Mouse (Mus musculus) neural tube, embryonic 10.5 days (tissue): ENCODE results near the gene Metap2.
"Not testable (repeated sequence)": the region's sequence is repeated elsewhere in the genome, so short reads cannot be mapped to it uniquely, and the experiment has no call there.

Experiments
- DNase-seq: peaks from one replicate; pipeline ENCODE4 v3.0.0-alpha.2; 2017; ENCODE audit warnings: low spot score; ENCODE audit errors: extremely low spot score

The Metap2 gene

GRCm38 (mm10) chr10:93846706-93847105 lies 50.2 kb downstream of the Metap2 start:
- DNase-seq, result no peak

GRCm38 (mm10) chr10:93835115-93835514 lies 61.8 kb downstream of the Metap2 start:
- not testable (repeated sequence) for DNase-seq

- no peak for DNase-seq
Observed at GRCm38 (mm10) chr10:93834394-93834745, 62.5 kb downstream of the Metap2 start.

DNA sequence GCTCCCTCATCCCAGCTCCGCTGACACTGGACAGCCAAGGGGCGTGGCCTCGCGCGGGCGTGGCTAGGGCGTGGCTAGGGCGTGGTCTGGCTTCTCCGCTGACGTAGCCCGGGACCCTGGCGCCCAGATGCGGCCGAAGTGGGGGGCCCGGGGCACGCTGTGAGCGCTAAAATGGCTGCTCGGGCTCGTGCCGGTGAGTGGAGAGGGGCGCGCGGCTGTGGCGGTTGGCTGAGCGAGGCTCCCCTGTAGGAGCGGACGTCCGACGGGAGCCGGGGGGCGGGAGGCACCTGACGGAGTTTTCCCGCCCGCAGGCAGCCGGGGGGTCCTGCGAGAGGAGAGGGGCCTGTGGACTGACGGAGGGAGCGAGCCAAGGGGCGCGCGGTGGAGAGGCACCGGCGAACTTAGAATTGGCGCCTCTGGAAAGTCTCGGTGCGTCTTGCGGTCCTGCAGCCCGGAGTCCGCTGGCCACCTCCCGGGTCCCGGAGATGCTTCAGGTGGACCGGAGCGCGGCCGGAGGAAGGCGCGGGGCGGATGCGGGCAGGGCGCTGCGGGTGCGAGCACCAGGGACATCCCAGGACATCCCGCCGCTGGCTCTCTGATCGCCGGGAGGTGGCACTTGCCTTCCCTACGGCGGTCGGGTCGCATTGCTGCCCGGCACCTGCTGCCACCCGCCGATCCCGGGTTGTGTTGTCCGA lies 63.0 kb downstream of the Metap2 start:
- DNase-seq, result peak; percentile 98

- DNase-seq, result no peak
Observed at GRCm38 (mm10) chr10:93833370-93833698, 63.6 kb downstream of the Metap2 start.

DNA sequence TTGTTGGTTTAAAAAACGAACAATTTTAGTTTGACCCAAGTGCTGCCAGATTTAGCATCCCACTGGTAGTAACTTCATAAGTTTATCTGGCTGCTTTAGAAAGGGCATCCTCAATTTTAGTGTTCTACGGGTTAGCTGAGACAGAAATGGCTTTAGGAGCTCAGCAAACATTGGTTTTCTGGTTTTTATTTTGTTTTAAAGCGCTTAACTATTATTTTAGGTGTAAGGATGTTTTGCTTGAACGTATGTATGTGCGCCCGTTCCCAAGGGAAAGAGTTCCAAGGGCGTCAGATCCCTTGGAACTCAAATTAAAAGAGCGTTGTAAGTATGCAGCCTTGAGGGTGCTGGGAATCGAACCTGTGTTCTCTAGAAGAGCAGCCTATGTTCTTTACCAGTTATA lies 64.1 kb downstream of the Metap2 start:
- no peak for DNase-seq

DNA sequence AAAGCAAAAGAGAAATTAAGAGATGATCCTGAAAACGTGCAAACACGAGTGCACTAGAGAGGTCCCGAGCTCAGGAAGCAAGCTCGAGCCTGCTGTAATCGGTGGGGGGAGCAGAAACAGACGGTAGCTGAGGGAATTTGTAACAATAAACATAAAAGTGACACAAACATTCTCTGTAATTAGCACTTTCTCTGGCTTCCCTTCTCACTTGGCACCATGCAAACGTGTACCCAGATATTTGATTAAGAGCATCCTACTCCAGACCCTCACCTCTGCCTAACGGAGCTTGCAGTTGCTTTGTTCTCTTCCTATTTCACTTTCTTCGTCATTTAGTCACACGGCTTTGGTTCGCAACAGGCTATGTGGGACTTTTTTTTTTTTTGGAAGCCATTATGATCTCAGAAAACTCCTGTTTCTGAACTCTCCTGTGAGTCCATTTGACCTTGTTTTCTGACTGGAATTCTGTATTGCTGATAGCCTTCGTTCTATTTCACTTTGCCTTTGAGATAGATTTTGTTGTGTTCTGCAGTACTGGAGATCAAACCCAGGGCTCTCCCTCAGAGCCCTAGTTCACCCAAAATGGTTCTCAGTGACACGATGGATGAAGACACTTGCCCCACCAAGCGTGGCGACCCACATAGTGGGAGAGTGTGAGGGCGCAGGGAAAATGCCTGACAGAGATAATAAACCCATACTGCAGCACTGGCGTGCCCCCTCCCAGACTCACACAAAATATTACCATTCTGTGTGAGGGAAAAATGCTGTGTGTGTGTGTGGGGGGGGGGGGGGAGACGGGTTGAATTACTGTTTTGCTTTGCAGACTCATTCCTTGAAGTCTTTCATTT lies 64.9 kb downstream of the Metap2 start:
- DNase-seq, result peak; percentile 25

DNA sequence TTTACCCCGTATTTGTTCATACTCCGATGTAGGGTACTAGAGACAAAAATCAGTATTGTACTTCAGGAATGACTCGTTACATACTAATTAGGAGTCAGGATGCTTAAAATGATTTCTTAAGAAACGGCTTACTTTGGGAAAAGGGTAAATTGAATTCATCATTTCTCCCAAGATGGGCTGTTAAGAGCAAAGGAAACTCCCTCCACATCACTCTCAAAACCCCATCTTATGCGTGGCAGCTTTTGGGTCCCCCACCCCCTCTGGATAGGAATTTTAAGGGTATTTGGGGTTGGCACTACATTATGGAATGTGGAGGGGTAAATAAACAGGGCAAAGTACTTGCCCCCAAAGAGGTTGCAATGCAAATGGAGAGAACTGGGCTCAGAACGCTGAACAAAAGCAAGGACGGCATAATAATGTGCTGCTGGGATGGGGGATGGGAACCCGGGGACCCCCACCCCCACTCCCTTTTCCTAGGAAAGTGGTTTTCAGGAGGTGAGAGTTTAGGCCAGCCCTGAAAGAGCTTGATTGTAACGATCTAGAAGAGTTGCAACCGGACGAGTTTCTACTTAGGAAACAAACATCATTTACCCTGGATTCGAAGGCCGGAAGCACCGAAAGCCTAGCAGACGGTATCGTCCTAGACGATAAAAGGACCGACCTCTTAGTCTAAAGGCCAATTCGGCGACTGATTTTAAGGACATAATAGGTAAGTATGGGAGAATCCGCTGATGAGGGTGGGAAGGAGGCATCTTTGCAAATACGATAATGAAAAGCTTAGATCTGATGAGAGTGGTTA lies 65.8 kb downstream of the Metap2 start, which contains the start of gene Usp44:
Usp44 (plus strand) TSS at position 625 of the 799 bp plus-strand sequence.
- DNase-seq, result peak; percentile 30

DNA sequence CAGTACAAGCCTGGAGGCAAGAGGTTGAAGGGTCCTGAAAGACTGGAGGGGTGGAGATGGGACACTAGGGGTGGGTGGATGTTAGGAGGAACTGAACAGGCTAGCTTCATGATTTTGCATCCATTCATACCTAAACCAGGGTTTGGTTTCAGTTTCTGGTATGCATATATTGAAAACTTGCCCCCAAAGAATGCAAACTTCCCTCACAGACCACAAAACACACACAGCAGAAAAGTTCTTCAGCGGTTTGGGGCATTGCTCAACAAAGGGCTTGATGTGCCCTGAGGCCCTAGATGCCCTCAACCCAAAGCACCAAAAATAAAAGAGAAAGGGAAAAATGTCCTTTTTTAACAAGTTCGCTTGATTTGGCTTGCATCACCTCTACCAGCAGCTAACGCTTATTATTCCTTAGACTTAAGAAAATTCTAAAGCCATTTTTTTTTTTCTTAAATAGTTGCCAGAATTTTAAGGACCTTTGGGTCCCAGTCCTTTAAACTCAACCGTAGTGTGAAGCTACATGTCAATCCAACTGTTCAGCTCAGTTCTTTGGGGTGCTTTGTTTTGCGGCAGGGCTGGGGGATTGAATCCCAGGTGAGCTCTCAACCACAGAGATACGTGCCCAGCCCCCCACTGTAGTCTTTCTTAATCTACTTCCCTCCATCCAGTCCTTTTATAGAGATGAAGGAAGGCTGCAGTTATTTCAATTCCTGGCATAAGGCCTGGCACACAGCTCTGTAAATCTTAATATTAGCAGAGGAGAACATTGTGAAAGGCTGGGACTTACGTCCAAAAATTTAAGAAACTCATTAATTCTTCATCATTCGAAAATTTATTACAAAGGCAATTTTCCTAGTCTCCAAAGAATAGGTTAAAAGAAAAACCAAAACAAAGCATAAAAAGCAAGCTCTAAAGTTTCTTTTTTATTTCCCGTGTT lies 66.7 kb downstream of the Metap2 start:
- no peak for DNase-seq

- peak; percentile 67 for DNase-seq
Observed at GRCm38 (mm10) chr10:93818661-93819060, 78.2 kb downstream of the Metap2 start.

DNA sequence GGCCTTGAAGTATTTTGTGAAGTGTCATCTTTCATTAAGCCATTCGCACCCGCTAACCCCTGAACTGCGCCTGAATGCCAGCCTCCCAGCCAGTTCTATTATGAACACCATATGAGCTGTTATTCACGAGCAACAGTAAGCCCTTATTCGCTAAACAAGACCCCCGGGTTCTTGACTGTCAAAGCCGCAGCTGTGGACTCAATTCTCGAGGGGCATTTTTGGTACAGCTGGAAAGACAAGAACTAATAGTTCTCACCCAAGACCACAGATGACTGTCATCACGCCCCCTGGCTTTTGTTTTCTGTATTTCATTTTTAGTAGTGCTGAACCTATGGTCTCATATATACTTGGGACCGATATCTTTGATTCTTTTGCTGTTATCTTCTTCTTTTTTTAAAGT lies 83.1 kb downstream of the Metap2 start:
- no peak for DNase-seq

GRCm38 (mm10) chr10:93812774-93813415 lies 84.0 kb downstream of the Metap2 start:
- DNase-seq, result peak; percentile 84

GRCm38 (mm10) chr10:93812098-93812497 lies 84.8 kb downstream of the Metap2 start:
- DNase-seq, result no peak

DNA sequence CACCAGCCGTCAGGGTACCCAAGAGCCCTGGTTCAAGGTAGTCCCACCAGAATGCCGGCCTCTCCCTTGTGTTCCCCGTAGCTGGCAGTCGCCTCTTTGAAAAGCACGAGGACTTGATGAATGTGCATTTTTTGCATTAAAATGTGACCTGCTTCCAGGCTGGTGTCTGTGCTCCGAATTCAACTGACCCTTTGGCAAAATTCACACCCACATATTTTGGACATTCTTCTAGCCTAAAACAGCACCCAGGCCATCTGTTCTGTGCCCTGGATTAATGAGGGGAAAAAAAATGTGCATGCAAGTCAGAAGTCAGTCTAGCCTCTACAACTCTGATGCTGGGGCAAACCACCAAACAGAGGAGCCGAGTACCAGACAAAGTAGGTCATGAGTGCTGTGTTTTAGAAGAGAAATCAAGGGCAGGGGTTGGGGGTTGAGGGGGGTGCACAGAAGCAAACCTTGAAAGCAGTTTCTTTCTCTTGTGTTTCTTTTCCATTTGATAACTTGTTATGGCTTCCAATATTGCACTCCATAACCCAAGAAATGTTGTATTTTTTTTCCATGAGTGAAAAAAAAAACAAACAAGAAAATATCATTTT lies 86.2 kb downstream of the Metap2 start:
- no peak for DNase-seq

DNA sequence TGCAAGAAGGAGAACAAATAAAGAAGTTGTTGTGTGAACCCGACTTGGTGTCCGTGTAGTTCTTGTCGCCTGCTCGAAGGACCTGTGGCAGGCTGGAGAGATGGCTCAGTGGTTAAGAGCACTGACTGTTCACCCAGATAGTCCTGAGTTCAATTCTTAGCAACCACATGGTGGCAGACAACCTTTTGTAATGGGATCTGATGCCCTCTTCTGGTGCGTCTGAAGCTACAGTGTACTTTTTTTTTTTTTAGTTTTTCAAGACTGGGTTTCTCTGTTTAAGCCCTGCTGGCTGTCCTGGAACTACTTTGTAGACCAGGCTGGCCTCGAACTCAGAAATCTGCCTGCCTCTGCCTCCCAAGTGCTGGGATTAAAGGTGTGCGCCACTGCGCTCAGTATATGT lies 87.5 kb downstream of the Metap2 start:
- DNase-seq, result not testable (repeated sequence)
